Mouse (Mus musculus): Measurements from ENCODE around the gene Ms4a10. TPM values are rescaled to one million over a fixed set of nuclear protein-coding genes. Genes with fewer than 3 reads are reported as not detected.

The Ms4a10 gene
- polyA plus RNA-seq (2012; fragmentation: generic; extraction: Trizol): not detected
- long read RNA-seq, experiment 1: 0 reads
- long read RNA-seq, experiment 2: 0 reads

- Histone ChIP-seq H3K4me3 (ENCODE audit: insufficient read depth, poor library complexity, severe bottlenecking) (no peak within 1 kb of the TSS), H3ac (ENCODE audit: control insufficient read depth, insufficient read length, low read depth) (no peak within 1 kb of the TSS), H3K79me2 (ENCODE audit: control insufficient read depth, insufficient read depth) (no peaks in the 10 kb centered on the region), H3K36me3 (ENCODE audit: control insufficient read depth, insufficient read depth) (no peaks in the 10 kb centered on the region), H3K79me3 (ENCODE audit: low read depth) (no peaks in the 10 kb centered on the region), H3K27me3 (ENCODE audit: control insufficient read depth, insufficient read depth, insufficient read length) (peaks cover 4% of the 10 kb centered on the region)
- TF ChIP-seq MYOD1 (IDR thresholded peaks at IDR 0.05; ENCODE audit: control insufficient read depth, insufficient read length, low read depth): no peak
- no peak for TF ChIP-seq CTCF (IDR thresholded peaks at IDR 0.05; ENCODE audit: control insufficient read depth, insufficient read depth, insufficient read length)
- TF ChIP-seq CEBPB (IDR thresholded peaks at IDR 0.05; ENCODE audit: low read depth): no peak
- no peak for TF ChIP-seq USF1 (IDR thresholded peaks at IDR 0.05; ENCODE audit: low read depth)
- no peak for TF ChIP-seq FOSL1 (IDR thresholded peaks at IDR 0.05; ENCODE audit: insufficient read depth, low read length, poor library complexity, severe bottlenecking)
- no peak for TF ChIP-seq MAX (IDR thresholded peaks at IDR 0.05)
- TF ChIP-seq MYOG (IDR thresholded peaks at IDR 0.05; ENCODE audit: control insufficient read depth, extremely low read depth, insufficient read length): no peak
These were observed at the start of gene Ms4a10 for GRCm38 (mm10) chr19:10974238-10974865. Gene Ms4a10 (minus strand): TSS chr19:10974670.

- no peak overlapping the region for H3ac ChIP-seq (ENCODE audit: control insufficient read depth, insufficient read length, low read depth)
- TF ChIP-seq MYOG (IDR thresholded peaks at IDR 0.05; ENCODE audit: control insufficient read depth, extremely low read depth, insufficient read length): no peak
- no peak for TF ChIP-seq MAX (IDR thresholded peaks at IDR 0.05)
- no peak for TF ChIP-seq FOSL1 (IDR thresholded peaks at IDR 0.05; ENCODE audit: insufficient read depth, low read length, poor library complexity, severe bottlenecking)
- TF ChIP-seq CEBPB (IDR thresholded peaks at IDR 0.05; ENCODE audit: low read depth): no peak
- no peak for TF ChIP-seq USF1 (IDR thresholded peaks at IDR 0.05; ENCODE audit: low read depth)
- TF ChIP-seq CTCF (IDR thresholded peaks at IDR 0.05; ENCODE audit: control insufficient read depth, insufficient read depth, insufficient read length): no peak
- no peak for TF ChIP-seq MYOD1 (IDR thresholded peaks at IDR 0.05; ENCODE audit: control insufficient read depth, insufficient read length, low read depth)
- H3K27me3 ChIP-seq (ENCODE audit: control insufficient read depth, insufficient read depth, insufficient read length): no peaks in the 10 kb centered on the region
- no peak overlapping the region for H3K4me3 ChIP-seq (ENCODE audit: insufficient read depth, poor library complexity, severe bottlenecking)
- H3K79me3 ChIP-seq (ENCODE audit: low read depth): no peaks in the 10 kb centered on the region
- H3K36me3 ChIP-seq (ENCODE audit: control insufficient read depth, insufficient read depth): no peaks in the 10 kb centered on the region
- no peaks in the 10 kb centered on the region for H3K79me2 ChIP-seq (ENCODE audit: control insufficient read depth, insufficient read depth)
These were observed 47.9 kb upstream of the Ms4a10 start for GRCm38 (mm10) chr19:11022382-11022781.

- H3K79me3 ChIP-seq (ENCODE audit: low read depth): no peaks in the 10 kb centered on the region
- H3K36me3 ChIP-seq (ENCODE audit: control insufficient read depth, insufficient read depth): no peaks in the 10 kb centered on the region
- H3K27me3 ChIP-seq (ENCODE audit: control insufficient read depth, insufficient read depth, insufficient read length): no peaks in the 10 kb centered on the region
- H3K4me3 ChIP-seq (ENCODE audit: insufficient read depth, poor library complexity, severe bottlenecking): no peak within 1 kb of the TSS
- H3ac ChIP-seq (ENCODE audit: control insufficient read depth, insufficient read length, low read depth): no peak within 1 kb of the TSS
- no peak for TF ChIP-seq MYOD1 (IDR thresholded peaks at IDR 0.05; ENCODE audit: control insufficient read depth, insufficient read length, low read depth)
- TF ChIP-seq USF1 (IDR thresholded peaks at IDR 0.05; ENCODE audit: low read depth): no peak
- TF ChIP-seq FOSL1 (IDR thresholded peaks at IDR 0.05; ENCODE audit: insufficient read depth, low read length, poor library complexity, severe bottlenecking): no peak
- TF ChIP-seq CEBPB (IDR thresholded peaks at IDR 0.05; ENCODE audit: low read depth): no peak
- TF ChIP-seq MYOG (IDR thresholded peaks at IDR 0.05; ENCODE audit: control insufficient read depth, extremely low read depth, insufficient read length): no peak
- TF ChIP-seq CTCF (IDR thresholded peaks at IDR 0.05; ENCODE audit: control insufficient read depth, insufficient read depth, insufficient read length): no peak
- no peak for TF ChIP-seq MAX (IDR thresholded peaks at IDR 0.05)
- H3K79me2 ChIP-seq (ENCODE audit: control insufficient read depth, insufficient read depth): no peaks in the 10 kb centered on the region
These were observed 43.4 kb upstream of the Ms4a10 start, which contains the start of gene Ms4a18 for GRCm38 (mm10) chr19:11017891-11018290. Gene Ms4a18 (minus strand): TSS chr19:11018031.

- Histone ChIP-seq H3ac (ENCODE audit: control insufficient read depth, insufficient read length, low read depth) (no peak overlapping the region), H3K79me2 (ENCODE audit: control insufficient read depth, insufficient read depth) (no peaks in the 10 kb centered on the region), H3K79me3 (ENCODE audit: low read depth) (no peaks in the 10 kb centered on the region), H3K27me3 (ENCODE audit: control insufficient read depth, insufficient read depth, insufficient read length) (no peaks in the 10 kb centered on the region), H3K4me3 (ENCODE audit: insufficient read depth, poor library complexity, severe bottlenecking) (no peak overlapping the region), H3K36me3 (ENCODE audit: control insufficient read depth, insufficient read depth) (no peaks in the 10 kb centered on the region)
- TF ChIP-seq FOSL1 (IDR thresholded peaks at IDR 0.05; ENCODE audit: insufficient read depth, low read length, poor library complexity, severe bottlenecking): no peak
- TF ChIP-seq USF1 (IDR thresholded peaks at IDR 0.05; ENCODE audit: low read depth): no peak
- TF ChIP-seq CEBPB (IDR thresholded peaks at IDR 0.05; ENCODE audit: low read depth): no peak
- TF ChIP-seq MYOD1 (IDR thresholded peaks at IDR 0.05; ENCODE audit: control insufficient read depth, insufficient read length, low read depth): no peak
- no peak for TF ChIP-seq CTCF (IDR thresholded peaks at IDR 0.05; ENCODE audit: control insufficient read depth, insufficient read depth, insufficient read length)
- no peak for TF ChIP-seq MAX (IDR thresholded peaks at IDR 0.05)
- TF ChIP-seq MYOG (IDR thresholded peaks at IDR 0.05; ENCODE audit: control insufficient read depth, extremely low read depth, insufficient read length): no peak
These were observed 42.8 kb upstream of the Ms4a10 start for GRCm38 (mm10) chr19:11017251-11017650.

GRCm38 (mm10) chr19:11015998-11016397 lies 41.5 kb upstream of the Ms4a10 start:
- H3K36me3 ChIP-seq (ENCODE audit: control insufficient read depth, insufficient read depth): no peaks in the 10 kb centered on the region
- H3K4me3 ChIP-seq (ENCODE audit: insufficient read depth, poor library complexity, severe bottlenecking): no peak overlapping the region
- H3ac ChIP-seq (ENCODE audit: control insufficient read depth, insufficient read length, low read depth): no peak overlapping the region
- no peaks in the 10 kb centered on the region for H3K27me3 ChIP-seq (ENCODE audit: control insufficient read depth, insufficient read depth, insufficient read length)
- H3K79me2 ChIP-seq (ENCODE audit: control insufficient read depth, insufficient read depth): no peaks in the 10 kb centered on the region
- H3K79me3 ChIP-seq (ENCODE audit: low read depth): no peaks in the 10 kb centered on the region
- TF ChIP-seq MYOG (IDR thresholded peaks at IDR 0.05; ENCODE audit: control insufficient read depth, extremely low read depth, insufficient read length) (no peak), CEBPB (IDR thresholded peaks at IDR 0.05; ENCODE audit: low read depth) (no peak), CTCF (IDR thresholded peaks at IDR 0.05; ENCODE audit: control insufficient read depth, insufficient read depth, insufficient read length) (no peak), MYOD1 (IDR thresholded peaks at IDR 0.05; ENCODE audit: control insufficient read depth, insufficient read length, low read depth) (no peak), FOSL1 (IDR thresholded peaks at IDR 0.05; ENCODE audit: insufficient read depth, low read length, poor library complexity, severe bottlenecking) (no peak), MAX (IDR thresholded peaks at IDR 0.05) (no peak), USF1 (IDR thresholded peaks at IDR 0.05; ENCODE audit: low read depth) (no peak)

Measured in C2C12 (cell line).